Mouse (Mus musculus) megakaryocyte-erythroid progenitor cell, adult 5 weeks (primary cell): ENCODE results near the gene Pnpla7. TPM values are rescaled to one million over a fixed set of nuclear protein-coding genes. Genes with fewer than 3 reads are reported as not detected.

Source experiments
- polyA plus RNA-seq: library from polyadenylated mRNA; stranded (reverse); fragments of >175 nt; gene quantifications from 2 replicates; pipeline ENCODE4 v1.2.3, GENCODE M21; 2012

The Pnpla7 gene
- polyA plus RNA-seq = 11.5 and 13.6 TPM in 2 replicates

GRCm38 (mm10) chr2:24975704-24976297 lies at the start of gene Pnpla7:
Gene Pnpla7, plus strand, starts transcription at chr2:24976033.

GRCm38 (mm10) chr2:24935057-24935796 lies 40.6 kb upstream of the Pnpla7 start, which contains the start of gene Arrdc1:
Gene Arrdc1, minus strand, starts transcription at chr2:24935252.

GRCm38 (mm10) chr2:24949421-24950188 lies 26.2 kb upstream of the Pnpla7 start, which contains the start of gene Zmynd19:
Gene Zmynd19, plus strand, starts transcription at chr2:24949792.

GRCm38 (mm10) chr2:24962304-24963000 lies 13.4 kb upstream of the Pnpla7 start, which contains the start of gene Dph7:
Gene Dph7, plus strand, starts transcription at chr2:24962400.

GRCm38 (mm10) chr2:24974906-24975703 lies 728 bp upstream of the Pnpla7 start, which contains the start of gene Mrpl41:
Gene Mrpl41, minus strand, starts transcription at chr2:24975098.

GRCm38 (mm10) chr2:25054221-25055067 lies 78.6 kb downstream of the Pnpla7 start, which contains the start of gene Nsmf:
Gene Nsmf, plus strand, starts transcription at chr2:25054355.

GRCm38 (mm10) chr2:25080076-25080475 lies 104.2 kb downstream of the Pnpla7 start, which contains the start of gene Entpd8:
Gene Entpd8, plus strand, starts transcription at chr2:25080304.

GRCm38 (mm10) chr2:25095109-25095850 lies 119.4 kb downstream of the Pnpla7 start, which contains the start of gene Noxa1:
Gene Noxa1, minus strand, starts transcription at chr2:25095149.

Other genes starting within 250 kb of the Pnpla7 start
- 0.29 and 0.36 TPM in 2 replicates for gene Cacna1b, start 212.9 kb upstream of the Pnpla7 start, polyA plus RNA-seq
- 81.3 and 86.0 TPM in 2 replicates for gene Ehmt1, start 56.4 kb upstream of the Pnpla7 start, polyA plus RNA-seq
- gene Arrdc1, start 40.8 kb upstream of the Pnpla7 start, polyA plus RNA-seq = 89.7 and 94.3 TPM in 2 replicates
- gene Zmynd19, start 26.2 kb upstream of the Pnpla7 start, polyA plus RNA-seq = 11.1 and 13.2 TPM in 2 replicates
- gene Dph7, start 13.6 kb upstream of the Pnpla7 start, polyA plus RNA-seq = 20.1 and 24.2 TPM in 2 replicates
- gene Mrpl41, start 935 bp upstream of the Pnpla7 start, polyA plus RNA-seq = 47.1 and 48.8 TPM in 2 replicates
- 19.1 and 31.9 TPM in 2 replicates for gene Nsmf, start 78.3 kb downstream of the Pnpla7 start, polyA plus RNA-seq
- gene Entpd8, start 104.3 kb downstream of the Pnpla7 start, polyA plus RNA-seq = not detected in 2 replicates
- gene Noxa1, start 119.1 kb downstream of the Pnpla7 start, polyA plus RNA-seq = 0.03 and 0.15 TPM in 2 replicates
- 4.1 and 6.7 TPM in 2 replicates for gene Nrarp, start 204.7 kb downstream of the Pnpla7 start, polyA plus RNA-seq
- gene Tor4a, start 220.9 kb downstream of the Pnpla7 start, polyA plus RNA-seq = 8.8 and 14.5 TPM in 2 replicates
- gene Nelfb, start 235.5 kb downstream of the Pnpla7 start, polyA plus RNA-seq = 26.8 and 30.3 TPM in 2 replicates
- gene Stpg3, start 238.6 kb downstream of the Pnpla7 start, polyA plus RNA-seq = 0.09 and 0.26 TPM in 2 replicates
- gene Fam166a, start 242.7 kb downstream of the Pnpla7 start, polyA plus RNA-seq = 0.07 and 0.15 TPM in 2 replicates
- 382 and 509 TPM in 2 replicates for gene Tubb4b, start 248.7 kb downstream of the Pnpla7 start, polyA plus RNA-seq